Mouse (Mus musculus) forebrain, embryonic 15.5 days (tissue): ENCODE results near the gene Rad51b. TPM values are rescaled to one million over a fixed set of nuclear protein-coding genes. Genes with fewer than 3 reads are reported as not detected.

Experiments used
- ATAC-seq: fragments of 200-750 bp; cut with Nextera tagmentation; replicated peaks from 2 replicates; pipeline ENCODE4 v1.8.0; 2017; ENCODE audit warnings: mild to moderate bottlenecking, moderate TSS enrichment, moderate library complexity
- H3K27ac ChIP-seq: fragments of 300-500 bp; sonication (generic); replicated peaks from 2 replicates; pipeline ENCODE4 v1.5.1; 2015; ENCODE audit warnings: mild to moderate bottlenecking, inconsistent platforms
- H3K27me3 ChIP-seq: fragments of 300-500 bp; sonication (generic); 2 replicates; pipeline ENCODE4 v1.6.1; 2015; ENCODE audit warnings: inconsistent platforms
- H3K36me3 ChIP-seq: fragments of 300-500 bp; sonication (generic); 2 replicates; pipeline ENCODE4 v1.6.1; 2015; ENCODE audit warnings: mild to moderate bottlenecking, inconsistent platforms
- H3K4me1 ChIP-seq: fragments of 300-500 bp; sonication (generic); 2 replicates; pipeline ENCODE4 v1.6.1; 2015; ENCODE audit warnings: inconsistent platforms
- H3K4me2 ChIP-seq: fragments of 300-500 bp; sonication (generic); replicated peaks from 2 replicates; pipeline ENCODE4 v1.6.1; 2015; ENCODE audit warnings: mild to moderate bottlenecking, inconsistent platforms
- H3K4me3 ChIP-seq: fragments of 300-500 bp; sonication (generic); 2 replicates; pipeline ENCODE4 v1.5.1; 2015; ENCODE audit warnings: mild to moderate bottlenecking, inconsistent platforms
- H3K9ac ChIP-seq: fragments of 300-500 bp; sonication (generic); replicated peaks from 2 replicates; pipeline ENCODE4 v1.6.1; 2015; ENCODE audit warnings: mild to moderate bottlenecking, inconsistent platforms
- H3K9me3 ChIP-seq: fragments of 300-500 bp; sonication (generic); 2 replicates; pipeline ENCODE4 v1.6.1; 2016; ENCODE audit warnings: inconsistent platforms
- WGBS: fragments of 180-500 bp; shearing (Covaris S2); methylation state at CpG from one replicate; pipeline ENCODE4 v1.1.7; 2015; ENCODE audit warnings: mixed read lengths; 5-methylcytosine and 5-hydroxymethylcytosine counted together
- polyA plus RNA-seq: library from polyadenylated mRNA; unstranded; fragments of >200 nt; fragmentation: Nextera tagmentation; extraction: Ambion mirVana; gene quantifications from 2 replicates; pipeline ENCODE4 v1.2.1, GENCODE M21; 2015

Rad51b gene
- polyA plus RNA-seq, 1 experiment from 2014 or later = 3.0 TPM

DNA sequence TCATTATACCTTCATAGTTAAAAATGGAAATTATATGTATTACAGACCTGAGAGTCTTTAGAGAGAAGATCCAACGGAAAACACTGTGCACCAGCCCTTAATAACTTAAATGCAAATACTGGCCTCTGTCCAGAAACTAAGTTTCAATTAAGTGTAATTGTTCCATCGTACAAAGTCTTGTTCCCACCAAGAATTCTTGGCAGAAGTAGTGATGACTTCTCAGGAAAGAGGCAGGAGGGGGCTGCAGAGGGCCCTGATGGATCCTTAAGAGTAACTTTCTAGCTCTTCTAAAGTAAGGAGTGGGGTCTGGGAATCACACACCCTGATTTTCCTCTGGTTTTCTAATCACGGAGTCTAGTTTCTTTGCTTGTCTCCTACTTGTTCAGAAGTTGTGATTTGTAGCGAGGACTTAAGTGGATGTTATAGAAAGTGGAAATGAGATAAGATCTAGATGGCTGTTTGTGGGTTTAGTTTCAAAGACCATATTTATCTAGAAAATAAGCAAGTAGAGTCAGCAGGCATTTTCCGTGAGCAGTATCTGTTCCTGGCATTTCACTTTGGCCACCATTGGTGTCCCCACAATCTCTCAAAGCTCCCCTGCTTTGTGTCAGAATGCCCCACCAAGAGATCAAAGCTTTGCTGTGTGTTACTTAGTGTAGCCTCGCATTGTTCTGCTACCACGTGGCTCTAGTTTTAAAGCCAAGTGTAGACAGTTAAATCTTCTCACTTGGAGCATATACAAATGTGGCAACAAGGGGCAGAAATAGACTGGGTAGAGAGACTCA lies 132.6 kb downstream of the Rad51b start:
- Histone ChIP-seq H3K27ac (no peak overlapping the region), H3K9me3 (no peaks in the 10 kb centered on the region), H3K27me3 (no peaks in the 10 kb centered on the region), H3K36me3 (no peaks in the 10 kb centered on the region), H3K4me2 (no peak overlapping the region), H3K9ac (no peak overlapping the region), H3K4me3 (no peak overlapping the region), H3K4me1 (peaks cover 14% of the 10 kb centered on the region)
- 52% methylated on average over 7 of the region's 7 CpGs for WGBS
- ATAC-seq = no peak

DNA sequence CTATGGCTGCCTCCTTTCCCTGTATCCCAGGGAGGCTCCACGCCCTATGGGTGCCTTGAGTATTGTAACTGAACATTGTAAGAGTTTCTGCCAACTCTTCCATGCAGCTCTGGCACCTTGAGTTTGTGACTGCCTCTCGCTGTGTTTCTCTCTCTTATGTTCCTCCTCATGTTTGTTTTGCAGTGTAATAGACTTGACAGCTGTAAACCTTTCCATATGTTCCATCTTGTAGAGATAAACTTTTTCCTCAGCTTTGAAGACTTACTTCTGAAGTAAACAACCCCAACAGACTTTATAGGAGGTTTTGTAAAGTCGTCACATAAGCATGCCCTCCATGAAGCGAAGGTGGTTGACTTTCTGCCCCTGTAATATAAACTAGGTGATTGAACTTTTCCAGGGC lies 134.1 kb downstream of the Rad51b start:
- WGBS = 79% methylated on average over 4 of the region's 4 CpGs
- Histone ChIP-seq H3K27ac (no peak overlapping the region), H3K27me3 (no peaks in the 10 kb centered on the region), H3K9me3 (no peaks in the 10 kb centered on the region), H3K36me3 (no peaks in the 10 kb centered on the region), H3K4me1 (peaks cover 14% of the 10 kb centered on the region), H3K9ac (no peak overlapping the region), H3K4me3 (no peak overlapping the region), H3K4me2 (no peak overlapping the region)
- ATAC-seq = no peak

DNA sequence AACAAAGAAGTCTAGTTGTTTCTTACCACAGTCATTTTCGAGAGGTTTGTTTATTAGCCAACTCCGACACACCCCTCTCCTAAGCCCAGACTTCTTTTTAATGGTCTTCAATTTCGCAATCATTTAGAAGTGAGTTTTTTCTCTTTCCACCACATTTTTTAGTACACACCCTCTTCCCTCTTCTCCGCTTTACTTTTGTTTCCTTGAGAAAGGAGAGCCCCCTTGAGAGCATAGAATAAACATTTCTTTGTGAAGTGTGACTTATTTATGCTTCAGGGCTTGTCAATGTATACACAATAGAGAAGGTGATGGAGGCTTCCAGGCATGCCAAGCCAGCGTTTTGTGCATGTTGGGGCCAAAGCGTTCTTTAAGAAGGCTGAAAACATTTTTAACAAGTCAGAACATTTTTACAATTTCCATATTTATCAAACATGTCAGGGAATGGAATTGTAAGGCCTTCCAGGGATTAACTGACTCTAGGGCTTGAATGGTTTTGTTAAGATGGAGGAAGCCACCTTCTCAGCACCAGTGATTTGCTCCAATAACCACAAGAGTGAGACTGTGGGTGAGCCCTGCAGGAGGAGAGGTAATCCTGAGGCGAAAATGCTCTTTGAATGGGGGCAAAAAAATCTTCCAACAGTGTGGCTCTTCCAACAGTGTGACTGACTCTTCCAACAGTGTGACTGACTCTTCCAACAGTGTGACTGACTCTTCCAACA lies 136.8 kb downstream of the Rad51b start:
- Histone ChIP-seq H3K27ac (no peak overlapping the region), H3K36me3 (no peaks in the 10 kb centered on the region), H3K4me2 (no peak overlapping the region), H3K27me3 (no peaks in the 10 kb centered on the region), H3K4me1 (peaks cover 14% of the 10 kb centered on the region), H3K4me3 (no peak overlapping the region), H3K9ac (no peak overlapping the region), H3K9me3 (no peaks in the 10 kb centered on the region)
- ATAC-seq = no peak
- 11% methylated on average over 7 of the region's 7 CpGs for WGBS

DNA sequence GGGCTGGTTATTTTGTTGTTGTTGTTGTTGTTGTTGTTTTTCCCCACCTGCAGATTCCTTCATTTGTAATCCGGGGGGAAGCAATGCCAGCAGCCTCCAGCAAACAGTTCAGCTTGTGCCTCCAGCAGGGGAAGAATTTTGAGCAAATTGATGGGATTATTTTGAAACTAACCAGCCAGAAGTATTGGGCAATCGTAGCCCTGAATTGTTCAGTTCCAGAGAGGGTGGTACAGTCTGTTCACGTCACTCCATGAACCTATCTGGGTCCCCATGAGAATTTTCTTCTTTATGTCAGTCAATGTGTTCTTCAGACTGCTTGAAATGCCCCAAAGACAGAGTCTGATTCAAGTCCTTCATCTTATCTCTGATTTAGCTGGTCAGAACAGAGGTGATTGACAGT lies 138.4 kb downstream of the Rad51b start:
- Histone ChIP-seq H3K27me3 (no peaks in the 10 kb centered on the region), H3K9me3 (no peaks in the 10 kb centered on the region), H3K27ac (no peak overlapping the region), H3K4me3 (no peak overlapping the region), H3K4me2 (no peak overlapping the region), H3K36me3 (no peaks in the 10 kb centered on the region), H3K9ac (no peak overlapping the region), H3K4me1 (peaks cover 14% of the 10 kb centered on the region)
- ATAC-seq = no peak
- 63% methylated on average over 3 of the region's 3 CpGs for WGBS

DNA sequence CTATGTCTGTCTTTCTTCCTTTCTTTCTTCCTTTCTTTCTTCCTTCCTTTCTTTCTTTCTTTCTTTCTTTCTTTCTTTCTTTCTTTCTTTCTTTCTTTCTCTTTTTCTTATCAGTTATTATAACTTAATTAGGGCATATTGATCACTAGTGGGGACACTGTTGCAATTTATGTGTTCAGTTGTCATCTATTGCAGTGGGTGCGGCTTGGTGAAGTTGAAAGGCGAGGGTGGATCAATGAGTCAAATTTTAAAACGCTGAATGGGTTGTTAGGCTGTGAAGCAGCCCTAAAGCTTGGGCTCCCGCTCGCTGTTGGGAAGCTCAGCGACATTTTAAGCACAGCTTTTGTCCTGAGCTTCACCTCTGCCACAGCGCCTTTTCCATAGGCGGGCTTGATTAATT lies 139.0 kb downstream of the Rad51b start:
- H3K36me3 ChIP-seq = no peaks in the 10 kb centered on the region
- no peaks in the 10 kb centered on the region for H3K27me3 ChIP-seq
- no peaks in the 10 kb centered on the region for H3K9me3 ChIP-seq
- H3K4me2 ChIP-seq = no peak overlapping the region
- no peak overlapping the region for H3K27ac ChIP-seq
- no peak overlapping the region for H3K4me3 ChIP-seq
- H3K4me1 ChIP-seq = peaks cover 14% of the 10 kb centered on the region
- no peak overlapping the region for H3K9ac ChIP-seq
- ATAC-seq = no peak
- WGBS = 46% methylated on average over 8 of the region's 8 CpGs

DNA sequence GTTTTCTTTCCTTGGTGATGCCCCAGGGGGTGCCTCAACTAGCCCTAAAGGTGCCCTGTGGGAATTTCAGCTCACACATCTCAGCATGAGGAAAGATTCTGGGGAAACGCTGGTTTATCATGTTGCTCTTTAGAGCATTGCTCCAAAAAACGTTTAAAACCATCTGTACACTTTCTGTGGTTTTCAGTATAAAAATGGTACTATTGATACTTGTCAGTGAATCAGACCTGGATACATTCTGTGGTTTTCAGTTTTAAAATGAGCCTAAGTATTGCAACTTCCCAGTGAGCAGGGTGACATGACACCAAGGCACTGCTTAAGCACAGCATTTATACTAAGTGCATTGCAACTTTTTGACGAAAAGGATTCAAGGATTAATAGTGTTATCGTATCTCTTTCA lies 139.8 kb downstream of the Rad51b start:
- no peak overlapping the region for H3K9ac ChIP-seq
- no peak for ATAC-seq
- H3K27me3 ChIP-seq = no peaks in the 10 kb centered on the region
- H3K4me3 ChIP-seq = no peak overlapping the region
- H3K27ac ChIP-seq = no peak overlapping the region
- no peaks in the 10 kb centered on the region for H3K36me3 ChIP-seq
- no peaks in the 10 kb centered on the region for H3K9me3 ChIP-seq
- WGBS = 74% methylated on average over 4 of the region's 4 CpGs
- no peak overlapping the region for H3K4me2 ChIP-seq
- H3K4me1 ChIP-seq = peaks cover 14% of the 10 kb centered on the region

DNA sequence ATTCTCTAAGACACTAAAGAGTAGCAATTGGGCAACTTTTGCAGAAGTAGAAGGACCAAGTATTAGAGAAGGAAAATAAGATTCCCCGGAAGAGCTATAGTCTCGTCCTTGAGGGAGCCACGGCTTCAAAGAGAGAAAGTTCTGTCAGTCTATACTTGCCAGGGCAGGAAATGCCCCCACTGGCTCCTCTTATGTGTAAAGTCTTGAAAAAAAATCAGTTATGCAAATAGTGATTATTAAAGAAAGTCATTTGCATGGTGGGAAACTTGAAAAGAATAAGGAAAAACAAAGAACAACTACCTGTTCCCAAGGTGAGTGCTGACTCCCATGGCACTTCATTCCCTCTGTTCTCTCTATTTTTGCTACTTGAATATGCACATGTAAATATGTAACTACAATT lies 140.5 kb downstream of the Rad51b start:
- H3K9me3 ChIP-seq = no peaks in the 10 kb centered on the region
- no peaks in the 10 kb centered on the region for H3K36me3 ChIP-seq
- H3K27me3 ChIP-seq = no peaks in the 10 kb centered on the region
- H3K27ac ChIP-seq = no peak overlapping the region
- H3K9ac ChIP-seq = no peak overlapping the region
- WGBS = 81% methylated on average over 3 of the region's 3 CpGs
- no peak overlapping the region for H3K4me3 ChIP-seq
- peaks cover 14% of the 10 kb centered on the region for H3K4me1 ChIP-seq
- H3K4me2 ChIP-seq = no peak overlapping the region
- ATAC-seq = no peak

DNA sequence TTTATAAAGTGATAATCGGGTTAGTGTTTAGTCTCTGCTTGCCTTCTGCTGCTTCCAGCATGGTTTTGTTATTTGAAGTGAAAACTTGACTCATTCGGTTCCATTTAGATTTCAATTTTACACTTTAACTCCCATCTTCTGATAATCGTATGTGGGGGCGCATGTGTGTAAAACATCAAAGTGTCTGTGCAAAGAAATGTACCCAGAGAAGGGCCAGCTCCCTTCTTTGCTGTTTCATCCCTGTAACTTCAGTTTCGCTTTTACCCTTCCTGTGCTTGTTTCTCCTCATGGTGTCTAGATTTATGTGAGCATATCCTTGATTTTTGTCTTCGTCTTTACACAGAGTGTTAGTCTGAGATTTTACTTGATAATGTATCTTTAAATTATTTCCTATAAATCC lies 142.9 kb downstream of the Rad51b start:
- Histone ChIP-seq H3K4me3 (no peak overlapping the region), H3K4me2 (no peak overlapping the region), H3K9me3 (no peaks in the 10 kb centered on the region), H3K36me3 (no peaks in the 10 kb centered on the region), H3K27me3 (no peaks in the 10 kb centered on the region), H3K27ac (no peak overlapping the region), H3K4me1 (no peaks in the 10 kb centered on the region), H3K9ac (no peak overlapping the region)
- ATAC-seq = no peak
- 96% methylated on average over 6 of the region's 6 CpGs for WGBS

DNA sequence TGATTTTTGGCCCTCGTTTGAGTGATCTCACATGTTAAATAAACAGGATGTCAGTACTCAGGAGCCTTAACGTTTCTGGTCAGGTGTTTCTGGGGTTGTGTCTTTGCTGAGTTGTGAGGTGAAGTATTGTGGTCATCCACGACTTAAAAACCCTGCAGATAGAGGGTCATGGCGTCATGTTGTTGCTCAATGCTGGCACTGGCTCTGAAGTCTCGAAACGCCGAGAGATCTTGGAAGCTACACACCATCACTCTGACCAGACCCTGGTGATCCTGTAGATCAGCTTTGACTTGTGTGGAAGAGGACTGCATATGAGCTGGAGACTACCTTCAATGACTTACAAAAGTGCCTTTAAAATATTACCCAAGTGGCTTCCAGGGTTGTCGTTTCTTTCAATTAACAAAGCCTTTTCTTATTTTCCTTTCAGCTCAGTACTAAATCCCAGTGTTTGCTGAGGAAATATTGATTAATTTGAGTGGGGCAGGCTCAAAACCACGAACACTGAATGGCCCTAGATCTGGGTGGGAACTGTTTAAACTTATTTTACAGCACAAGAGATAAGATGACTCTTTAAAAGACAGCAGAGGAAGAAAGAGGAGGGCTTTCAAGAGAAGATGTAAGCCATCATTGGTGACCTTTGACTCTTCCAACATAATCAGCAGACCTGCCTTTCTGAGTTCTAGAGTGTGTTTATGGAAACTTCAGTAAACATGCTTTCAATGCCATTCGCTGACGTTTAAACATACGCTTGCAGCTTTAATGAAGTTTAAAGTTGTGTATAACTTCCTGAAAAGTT lies 144.3 kb downstream of the Rad51b start:
- Histone ChIP-seq H3K9ac (no peak overlapping the region), H3K27ac (no peak overlapping the region), H3K36me3 (no peaks in the 10 kb centered on the region), H3K4me1 (no peaks in the 10 kb centered on the region), H3K9me3 (no peaks in the 10 kb centered on the region), H3K27me3 (no peaks in the 10 kb centered on the region), H3K4me2 (no peak overlapping the region), H3K4me3 (no peak overlapping the region)
- WGBS = 79% methylated on average over 12 of the region's 12 CpGs
- no peak for ATAC-seq

DNA sequence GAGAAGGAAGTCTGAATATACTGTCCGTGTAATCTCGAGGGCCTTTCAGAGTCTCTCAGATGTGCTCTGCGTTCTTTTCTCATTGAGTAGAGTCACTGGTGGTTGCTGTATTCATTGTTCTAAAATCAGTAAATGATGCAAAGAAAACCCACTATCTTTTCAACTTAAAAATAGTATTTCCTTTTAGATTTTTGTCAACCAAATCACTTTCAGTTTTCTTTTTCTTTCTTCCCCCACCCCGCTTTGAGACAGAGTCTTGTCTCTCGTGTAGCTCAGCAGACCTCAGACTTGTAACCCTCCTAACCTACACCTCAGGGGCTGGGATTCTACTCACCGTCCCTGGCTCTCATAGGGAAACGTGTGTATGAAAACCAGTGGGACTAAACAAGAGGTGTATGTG lies 145.0 kb downstream of the Rad51b start:
- Histone ChIP-seq H3K9me3 (no peaks in the 10 kb centered on the region), H3K27me3 (no peaks in the 10 kb centered on the region), H3K27ac (no peak overlapping the region), H3K36me3 (no peaks in the 10 kb centered on the region), H3K4me2 (no peak overlapping the region), H3K4me1 (no peaks in the 10 kb centered on the region), H3K4me3 (no peak overlapping the region), H3K9ac (no peak overlapping the region)
- 82% methylated on average over 7 of the region's 7 CpGs for whole genome bisulfite sequencing
- ATAC-seq = no peak

DNA sequence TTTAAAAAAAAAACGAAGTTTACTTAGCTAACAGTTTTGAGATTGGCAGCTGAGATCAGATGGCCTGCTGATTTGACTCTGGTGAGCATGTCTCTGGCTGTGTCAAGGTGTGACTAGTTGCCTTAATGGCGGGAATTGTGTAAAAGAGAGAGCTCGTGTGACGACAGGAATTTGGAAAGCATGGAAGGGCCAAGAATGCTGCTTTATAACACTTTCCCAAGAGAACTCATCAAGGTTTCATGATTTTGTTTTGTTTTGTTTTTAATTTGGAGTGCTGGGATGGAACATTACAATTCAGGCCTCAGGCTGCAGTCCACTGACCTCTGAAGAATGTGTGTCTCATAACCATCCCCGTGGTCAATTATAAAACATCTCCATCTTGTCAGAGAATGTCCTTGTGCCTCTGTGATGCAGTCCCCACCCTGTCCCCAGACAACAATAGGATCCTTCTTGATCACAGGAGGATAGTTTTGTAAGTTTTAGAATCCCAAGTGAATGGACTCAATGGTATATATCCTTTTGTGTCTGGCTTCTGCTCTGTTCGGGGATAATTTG lies 145.8 kb downstream of the Rad51b start:
- Histone ChIP-seq H3K9me3 (no peaks in the 10 kb centered on the region), H3K4me1 (no peaks in the 10 kb centered on the region), H3K4me2 (no peak overlapping the region), H3K27me3 (no peaks in the 10 kb centered on the region), H3K9ac (no peak overlapping the region), H3K27ac (no peak overlapping the region), H3K4me3 (no peak overlapping the region), H3K36me3 (no peaks in the 10 kb centered on the region)
- 73% methylated on average over 6 of the region's 6 CpGs for WGBS
- no peak for ATAC-seq

DNA sequence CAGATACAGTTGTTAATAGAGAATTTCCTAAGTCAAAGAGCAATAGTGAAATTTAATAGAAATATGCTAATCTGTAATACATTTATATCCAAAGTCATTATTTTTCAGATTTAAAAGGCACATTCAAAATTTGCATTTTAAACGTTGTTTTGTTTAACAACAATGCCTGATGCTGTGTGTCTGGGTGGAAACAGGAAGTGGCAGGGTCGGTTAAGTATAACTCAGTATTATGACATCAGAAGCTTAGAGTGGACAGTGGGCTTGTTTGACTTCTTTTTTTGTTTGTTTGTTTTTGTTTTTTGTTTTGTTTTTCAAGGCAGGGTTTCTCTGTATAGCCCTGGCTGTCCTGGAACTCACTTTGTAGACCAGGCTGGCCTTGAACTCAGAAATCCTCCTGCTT lies 147.6 kb downstream of the Rad51b start:
- WGBS = 77% methylated on average over 2 of the region's 2 CpGs
- H3K9me3 ChIP-seq = no peaks in the 10 kb centered on the region
- no peaks in the 10 kb centered on the region for H3K36me3 ChIP-seq
- no peak for ATAC-seq
- H3K27ac ChIP-seq = no peak overlapping the region
- H3K4me1 ChIP-seq = no peaks in the 10 kb centered on the region
- H3K4me2 ChIP-seq = no peak overlapping the region
- no peak overlapping the region for H3K4me3 ChIP-seq
- no peak overlapping the region for H3K9ac ChIP-seq
- H3K27me3 ChIP-seq = no peaks in the 10 kb centered on the region
